Mouse (Mus musculus): ENCODE measurements around the gene Dnm1l. TPM values are rescaled to one million over a fixed set of nuclear protein-coding genes. Genes with fewer than 3 reads are reported as not detected.
A peak's percentile ranks its signal among the peaks of the same experiment; 100 is the strongest.
"Not testable (repeated sequence)": the region's sequence is repeated elsewhere in the genome, so short reads cannot be mapped to it uniquely, and the experiment has no call there.

Dnm1l gene
- polyA plus RNA-seq (2015; fragmentation: Nextera tagmentation; extraction: Ambion mirVana) = 81.3 and 82.3 TPM in 2 replicates

GRCm38 (mm10) chr16:16358481-16359100 lies at the start of gene Dnm1l:
TSS of gene Dnm1l (minus strand) at chr16:16358959.
- Histone ChIP-seq H3K4me1 (peaks cover 8% of the 10 kb centered on the region), H3K27ac (peak within 1 kb of the TSS; percentile 85), H3K4me3 (peak within 1 kb of the TSS; percentile 96), H3K9me3 (replicated peaks) (no peaks in the 10 kb centered on the region; the same call in 1 of the 2 replicates), H3K36me3 (ENCODE audit: poor library complexity, severe bottlenecking) (0 out of 2 replicates have a peak, but pooled peaks cover 2% of the 10 kb centered on the region), H3K4me2 (peak within 1 kb of the TSS; percentile 70), H3K27me3 (no peaks in the 10 kb centered on the region), H3K9ac (peak within 1 kb of the TSS; percentile 95)
- WGBS = under 1% methylated on average over 54 of the region's 55 CpGs
- ATAC-seq = peak; percentile 100

- H3K4me1 ChIP-seq; H3K4me3 ChIP-seq; H3K4me2 ChIP-seq; H3K36me3 ChIP-seq (ENCODE audit: poor library complexity, severe bottlenecking); H3K9me3 ChIP-seq (replicated peaks); H3K27me3 ChIP-seq; ATAC-seq; H3K9ac ChIP-seq; H3K27ac ChIP-seq: not testable (repeated sequence)
- WGBS = 71% methylated on average over 9 of the region's 9 CpGs
Measured at GRCm38 (mm10) chr16:16367217-16367616, 8.5 kb upstream of the Dnm1l start.

DNA sequence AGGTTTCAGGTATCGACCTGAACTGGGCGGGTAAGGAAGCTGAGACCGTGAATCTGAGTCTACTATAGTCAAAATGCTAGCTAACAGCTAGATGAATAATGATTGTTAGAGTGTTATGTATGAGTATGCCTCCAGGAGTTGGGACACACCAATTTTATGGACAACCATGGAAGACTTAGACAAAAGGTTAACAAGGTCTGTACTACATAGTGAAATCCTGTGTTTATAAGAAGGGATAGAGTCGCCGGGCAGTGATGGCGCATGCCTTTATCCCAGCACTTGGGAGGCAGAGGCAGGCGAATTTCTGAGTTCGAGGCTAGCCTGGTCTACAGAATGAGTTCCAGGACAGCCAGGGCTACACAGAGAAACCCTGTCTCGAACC lies 333 bp upstream of the Dnm1l start:
- not testable (repeated sequence) for H3K4me1 ChIP-seq; ATAC-seq; H3K27ac ChIP-seq; H3K36me3 ChIP-seq (ENCODE audit: poor library complexity, severe bottlenecking); H3K27me3 ChIP-seq; H3K9me3 ChIP-seq (replicated peaks)
- WGBS = 57% methylated on average over 9 of the region's 9 CpGs
- peak overlapping the region; percentile 96 for H3K4me3 ChIP-seq
- H3K9ac ChIP-seq = peak overlapping the region; percentile 95; the same call in 1 of the 2 replicates
- H3K4me2 ChIP-seq = peak overlapping the region; percentile 70

GRCm38 (mm10) chr16:16357908-16358307 lies 851 bp downstream of the Dnm1l start:
- H3K4me1 ChIP-seq = peaks cover 8% of the 10 kb centered on the region
- ATAC-seq = no peak
- peak overlapping the region; percentile 70 for H3K4me2 ChIP-seq
- peak overlapping the region; percentile 95 for H3K9ac ChIP-seq
- 0 out of 2 replicates have a peak, but pooled peaks cover 4% of the 10 kb centered on the region for H3K36me3 ChIP-seq (ENCODE audit: poor library complexity, severe bottlenecking)
- H3K27ac ChIP-seq = no peak overlapping the region
- H3K4me3 ChIP-seq = peak overlapping the region; percentile 96
- peaks cover 1% of the 10 kb centered on the region; the same call in 1 of the 2 replicates for H3K9me3 ChIP-seq (replicated peaks)
- 9% methylated on average over 6 of the region's 6 CpGs for WGBS
- H3K27me3 ChIP-seq = no peaks in the 10 kb centered on the region

- Histone ChIP-seq H3K4me2 (no peak overlapping the region), H3K9me3 (replicated peaks) (0 out of 2 replicates have a peak, but pooled peaks cover 1% of the 10 kb centered on the region), H3K36me3 (ENCODE audit: poor library complexity, severe bottlenecking) (peaks cover 16% of the 10 kb centered on the region; the same call in 1 of the 2 replicates), H3K9ac (no peak overlapping the region), H3K27ac (no peak overlapping the region), H3K4me3 (no peak overlapping the region), H3K4me1 (no peaks in the 10 kb centered on the region), H3K27me3 (no peaks in the 10 kb centered on the region)
- ATAC-seq = no peak
- 94% methylated on average over 5 of the region's 5 CpGs for WGBS
Measured at GRCm38 (mm10) chr16:16346420-16346819, 12.3 kb downstream of the Dnm1l start.

GRCm38 (mm10) chr16:16325775-16326336 lies 32.9 kb downstream of the Dnm1l start:
- 58% methylated on average over 5 of the region's 5 CpGs for WGBS
- H3K36me3 ChIP-seq (ENCODE audit: poor library complexity, severe bottlenecking) = peaks cover 49% of the 10 kb centered on the region
- no peak for ATAC-seq

GRCm38 (mm10) chr16:16311319-16311718 lies 47.4 kb downstream of the Dnm1l start:
- H3K4me1 ChIP-seq = no peaks in the 10 kb centered on the region
- no peaks in the 10 kb centered on the region for H3K9me3 ChIP-seq (replicated peaks)
- no peak overlapping the region for H3K27ac ChIP-seq
- H3K36me3 ChIP-seq (ENCODE audit: poor library complexity, severe bottlenecking) = peaks cover 75% of the 10 kb centered on the region
- no peak overlapping the region for H3K4me2 ChIP-seq
- 86% methylated on average over 5 of the region's 5 CpGs for WGBS
- H3K27me3 ChIP-seq = no peaks in the 10 kb centered on the region
- ATAC-seq = no peak
- no peak overlapping the region for H3K9ac ChIP-seq
- no peak overlapping the region for H3K4me3 ChIP-seq

More at GRCm38 (mm10) chr16:16325775-16326336, 32.9 kb downstream of the Dnm1l start:
- H3K4me1 ChIP-seq = no peaks in the 10 kb centered on the region
- no peak overlapping the region for H3K9ac ChIP-seq
- H3K27ac ChIP-seq = no peak overlapping the region
- H3K4me2 ChIP-seq = no peak overlapping the region
- H3K27me3 ChIP-seq = no peaks in the 10 kb centered on the region
- H3K9me3 ChIP-seq (replicated peaks) = no peaks in the 10 kb centered on the region
- no peak overlapping the region for H3K4me3 ChIP-seq

DNA sequence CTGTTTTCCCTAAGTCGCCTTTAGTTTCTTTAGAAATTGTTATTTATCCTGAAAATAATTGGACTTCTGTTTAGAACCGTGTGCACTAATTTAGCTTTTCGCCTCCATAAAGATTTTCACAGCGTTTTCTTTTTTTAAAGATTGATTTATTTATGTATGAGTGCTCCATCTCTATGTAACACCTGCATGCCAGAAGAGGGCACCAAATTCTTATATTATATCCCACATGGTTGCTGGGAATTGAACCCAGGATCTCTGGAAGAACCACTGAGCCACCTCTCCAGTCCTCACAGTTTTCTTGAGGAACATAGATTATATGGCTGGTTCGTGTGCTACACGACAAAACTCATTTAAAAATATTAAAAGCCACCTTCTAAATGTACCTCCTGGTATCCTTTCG lies 54.9 kb downstream of the Dnm1l start:
- H3K27me3 ChIP-seq = no peaks in the 10 kb centered on the region
- H3K4me1 ChIP-seq = peaks cover 21% of the 10 kb centered on the region
- 22% methylated on average over 7 of the region's 7 CpGs for WGBS
- H3K4me2 ChIP-seq = peak overlapping the region; percentile 90
- H3K27ac ChIP-seq = no peak overlapping the region
- peak overlapping the region; percentile 70 for H3K4me3 ChIP-seq
- peak overlapping the region; percentile 83; the same call in 1 of the 2 replicates for H3K9ac ChIP-seq
- H3K36me3 ChIP-seq (ENCODE audit: poor library complexity, severe bottlenecking) = peaks cover 24% of the 10 kb centered on the region
- no peaks in the 10 kb centered on the region for H3K9me3 ChIP-seq (replicated peaks)
- ATAC-seq = no peak

DNA sequence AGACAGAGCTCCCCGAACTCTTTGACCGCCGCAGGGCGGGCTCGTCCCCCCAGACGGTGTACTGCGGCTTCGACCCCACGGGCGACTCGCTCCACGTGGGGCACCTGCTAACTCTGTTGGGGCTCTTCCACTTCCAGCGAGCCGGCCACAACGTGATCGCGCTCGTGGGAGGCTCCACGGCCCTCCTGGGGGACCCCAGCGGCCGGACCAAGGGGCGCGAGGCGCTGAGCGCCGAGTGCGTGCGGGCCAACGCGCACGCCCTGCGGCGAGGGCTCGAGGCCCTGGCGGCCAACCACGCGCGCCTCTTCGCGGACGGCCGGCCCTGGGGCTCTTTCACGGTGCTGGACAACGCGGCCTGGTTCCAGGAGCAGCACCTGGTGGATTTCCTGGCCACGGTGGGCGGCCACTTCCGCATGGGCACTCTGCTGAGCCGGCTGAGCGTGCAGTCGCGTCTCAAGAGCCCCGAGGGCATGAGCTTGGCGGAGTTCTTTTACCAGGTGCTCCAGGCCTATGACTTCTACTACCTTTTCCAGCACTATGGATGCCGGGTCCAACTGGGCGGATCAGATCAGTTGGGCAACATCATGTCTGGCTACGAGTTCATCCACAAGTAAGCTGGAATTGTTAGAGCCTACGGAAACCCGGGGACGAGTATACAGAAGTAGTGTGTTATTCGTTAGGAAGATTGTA lies 55.5 kb downstream of the Dnm1l start:
- peak overlapping the region; percentile 83 for H3K9ac ChIP-seq
- ATAC-seq = peak; percentile 58

GRCm38 (mm10) chr16:16302369-16303137 lies 56.2 kb downstream of the Dnm1l start, which contains the start of gene Yars2:
TSS of gene Yars2 (plus strand) at chr16:16302965.
- Histone ChIP-seq H3K4me3 (peak within 1 kb of the TSS; percentile 70), H3K27me3 (no peaks in the 10 kb centered on the region), H3K4me1 (peaks cover 21% of the 10 kb centered on the region), H3K27ac (peak within 1 kb of the TSS; percentile 89), H3K4me2 (peak within 1 kb of the TSS; percentile 90), H3K36me3 (ENCODE audit: poor library complexity, severe bottlenecking) (peaks cover 16% of the 10 kb centered on the region), H3K9me3 (replicated peaks) (no peaks in the 10 kb centered on the region), H3K9ac (peak within 1 kb of the TSS; percentile 83)
- 0% methylated on average over 48 of the region's 50 CpGs for WGBS
- ATAC-seq = peak; percentile 99

More for the DNA sequence above, 55.5 kb downstream of the Dnm1l start:
- Histone ChIP-seq H3K4me1 (peaks cover 21% of the 10 kb centered on the region), H3K4me3 (peak overlapping the region; percentile 70), H3K36me3 (ENCODE audit: poor library complexity, severe bottlenecking) (peaks cover 22% of the 10 kb centered on the region), H3K27me3 (no peaks in the 10 kb centered on the region), H3K27ac (peak overlapping the region; percentile 89), H3K4me2 (peak overlapping the region; percentile 90), H3K9me3 (replicated peaks) (no peaks in the 10 kb centered on the region)
- 0% methylated on average over 52 of the region's 61 CpGs for WGBS

DNA sequence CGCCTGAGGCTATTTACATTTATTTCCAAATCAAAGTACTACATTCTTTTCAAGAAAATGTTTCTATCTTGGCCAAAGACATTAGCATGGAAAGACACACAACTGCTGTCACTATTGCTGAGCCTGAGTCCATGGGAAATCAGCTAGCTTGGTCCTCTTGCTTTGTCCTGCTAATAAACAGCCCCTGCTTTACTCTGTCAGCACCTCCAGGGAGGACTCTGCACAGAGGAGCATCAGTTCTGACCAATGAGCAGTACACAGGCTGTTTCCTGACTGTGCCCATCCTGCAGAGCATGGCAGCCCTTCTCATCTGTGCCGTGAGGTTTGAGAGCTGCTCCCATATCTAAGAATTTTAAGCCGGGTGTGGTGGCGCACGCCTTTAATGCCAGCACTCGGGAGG lies 85.0 kb downstream of the Dnm1l start:
- Histone ChIP-seq H3K36me3 (ENCODE audit: poor library complexity, severe bottlenecking) (no peaks in the 10 kb centered on the region), H3K27me3 (no peaks in the 10 kb centered on the region), H3K4me2 (no peak overlapping the region), H3K27ac (no peak overlapping the region), H3K9ac (no peak overlapping the region), H3K4me1 (peaks cover 12% of the 10 kb centered on the region), H3K4me3 (no peak overlapping the region), H3K9me3 (replicated peaks) (no peaks in the 10 kb centered on the region)
- 76% methylated on average over 6 of the region's 6 CpGs for WGBS
- no peak; the same call in 1 of the 2 replicates for ATAC-seq
